Mouse (Mus musculus) hematopoietic multipotent progenitor cell, adult 10-12 weeks (in vitro differentiated cells): ENCODE measurements around the gene Zfp971. TPM values are rescaled to one million over a fixed set of nuclear protein-coding genes. Genes with fewer than 3 reads are reported as not detected.

Experiments
- polyA plus RNA-seq: library from polyadenylated mRNA; stranded (reverse); fragments of >175 nt; gene quantifications from 2 replicates; pipeline ENCODE4 v1.2.3, GENCODE M21; 2012; ENCODE audit warnings: low replicate concordance

Gene Zfp971
- polyA plus RNA-seq: 1.2 and 2.2 TPM in 2 replicates

GRCm38 (mm10) chr2:178023011-178023611 lies at the start of gene Zfp971:
TSS of gene Zfp971 (plus strand) at chr2:178023284.

GRCm38 (mm10) chr2:178078166-178078717 lies 55.2 kb downstream of the Zfp971 start, which contains the start of gene Zfp931:
TSS of gene Zfp931 (minus strand) at chr2:178078476.

Other genes starting within 250 kb of the Zfp971 start
- gene Gm14325, start 182.9 kb upstream of the Zfp971 start, polyA plus RNA-seq: 0.70 TPM in 1 of 2 replicates, not detected in the other
- gene Gm14327, start 126.2 kb upstream of the Zfp971 start, polyA plus RNA-seq: not detected in 2 replicates
- gene Zfp972, start 97.7 kb upstream of the Zfp971 start, polyA plus RNA-seq: not detected in 2 replicates
- 1.3 and 1.5 TPM in 2 replicates for gene Gm14326, start 66.0 kb upstream of the Zfp971 start, polyA plus RNA-seq
- gene Zfp931, start 55.2 kb downstream of the Zfp971 start, polyA plus RNA-seq: 0.57 and 0.65 TPM in 2 replicates
- 0.34 and 0.65 TPM in 2 replicates for gene Phactr3, start 95.7 kb downstream of the Zfp971 start, polyA plus RNA-seq